Mouse (Mus musculus): ENCODE measurements around the gene Nxn. TPM values are rescaled to one million over a fixed set of nuclear protein-coding genes. Genes with fewer than 3 reads are reported as not detected.

Gene Nxn
- polyA plus RNA-seq, 1 experiment from 2014 or later: 2.6 TPM

DNA sequence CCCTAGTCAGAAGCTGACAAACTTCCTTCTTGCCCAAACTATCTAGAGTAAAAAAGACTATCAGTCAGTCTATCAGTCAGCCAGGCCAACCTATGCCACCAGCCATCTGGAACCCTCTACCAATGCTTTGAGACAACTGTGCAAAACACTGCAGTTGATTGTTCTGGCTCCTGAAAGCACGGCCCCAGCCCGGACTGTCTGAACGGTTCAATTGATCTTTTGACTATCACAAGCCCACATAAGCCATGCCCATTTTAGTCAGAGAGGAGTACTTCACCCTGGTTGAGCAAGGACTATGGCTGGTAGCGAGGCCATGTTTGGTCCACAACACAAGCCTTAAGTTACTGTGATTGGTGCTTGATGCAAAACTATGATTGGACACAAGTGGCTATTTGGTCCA lies 51.4 kb downstream of the Nxn start:
- no peak overlapping the region for H3K4me3 ChIP-seq (ENCODE audit: low read depth, low read length)
- H3K4me1 ChIP-seq (ENCODE audit: insufficient read depth): no peaks in the 10 kb centered on the region
- H3K9ac ChIP-seq (replicated peaks): no peak overlapping the region
- no peak for TF ChIP-seq CTCF (IDR thresholded peaks at IDR 0.05; ENCODE audit: low read depth)
- TF ChIP-seq EP300 (IDR thresholded peaks at IDR 0.05; ENCODE audit: low read depth): no peak
- no peak for DNase-seq
- H3K4me2 ChIP-seq (ENCODE audit: low read depth, low read length): no peak overlapping the region
- H3K27ac ChIP-seq (ENCODE audit: low read depth): no peak overlapping the region
- 83% methylated on average over 4 of the region's 4 CpGs for WGBS (ENCODE audit: insufficient replicate concordance)
- no peaks in the 10 kb centered on the region for H3K9me3 ChIP-seq (ENCODE audit: low read length)
- no peaks in the 10 kb centered on the region for H3K36me3 ChIP-seq (replicated peaks; ENCODE audit: insufficient read depth, low read length)
- no peak for ATAC-seq
- no peaks in the 10 kb centered on the region for H3K27me3 ChIP-seq (ENCODE audit: insufficient read depth, low read length)

DNA sequence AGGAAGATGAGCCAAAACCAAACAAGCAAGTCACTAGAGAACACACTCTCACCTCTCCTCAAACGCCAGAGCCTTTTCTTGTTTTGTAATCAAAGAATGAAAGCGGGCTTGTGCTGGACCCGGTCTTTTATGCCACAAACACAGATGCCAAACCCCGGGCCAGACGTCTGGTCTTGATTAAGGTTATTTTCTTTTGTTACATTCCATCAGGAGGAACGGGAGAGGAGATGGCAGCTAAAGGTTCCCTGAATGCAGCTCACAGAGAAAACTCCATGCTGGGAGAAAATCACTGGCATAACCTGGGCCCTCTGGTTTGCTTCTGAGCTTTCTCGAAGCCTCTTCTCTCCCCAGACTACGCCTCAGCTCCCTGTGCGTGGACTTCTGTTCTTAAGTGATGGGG lies 55.9 kb downstream of the Nxn start:
- DNase-seq: no peak
- WGBS (ENCODE audit: insufficient replicate concordance): 78% methylated on average over 9 of the region's 9 CpGs
- H3K4me1 ChIP-seq (ENCODE audit: insufficient read depth): no peaks in the 10 kb centered on the region
- H3K27me3 ChIP-seq (ENCODE audit: insufficient read depth, low read length): no peaks in the 10 kb centered on the region
- no peak for ATAC-seq
- H3K9me3 ChIP-seq (ENCODE audit: low read length): no peaks in the 10 kb centered on the region
- H3K27ac ChIP-seq (ENCODE audit: low read depth): no peak overlapping the region
- H3K4me3 ChIP-seq (ENCODE audit: low read depth, low read length): no peak overlapping the region
- H3K36me3 ChIP-seq (replicated peaks; ENCODE audit: insufficient read depth, low read length): no peaks in the 10 kb centered on the region
- H3K9ac ChIP-seq (replicated peaks): no peak overlapping the region
- no peak overlapping the region for H3K4me2 ChIP-seq (ENCODE audit: low read depth, low read length)
- TF ChIP-seq CTCF (IDR thresholded peaks at IDR 0.05; ENCODE audit: low read depth) (no peak), EP300 (IDR thresholded peaks at IDR 0.05; ENCODE audit: low read depth) (no peak)

DNA sequence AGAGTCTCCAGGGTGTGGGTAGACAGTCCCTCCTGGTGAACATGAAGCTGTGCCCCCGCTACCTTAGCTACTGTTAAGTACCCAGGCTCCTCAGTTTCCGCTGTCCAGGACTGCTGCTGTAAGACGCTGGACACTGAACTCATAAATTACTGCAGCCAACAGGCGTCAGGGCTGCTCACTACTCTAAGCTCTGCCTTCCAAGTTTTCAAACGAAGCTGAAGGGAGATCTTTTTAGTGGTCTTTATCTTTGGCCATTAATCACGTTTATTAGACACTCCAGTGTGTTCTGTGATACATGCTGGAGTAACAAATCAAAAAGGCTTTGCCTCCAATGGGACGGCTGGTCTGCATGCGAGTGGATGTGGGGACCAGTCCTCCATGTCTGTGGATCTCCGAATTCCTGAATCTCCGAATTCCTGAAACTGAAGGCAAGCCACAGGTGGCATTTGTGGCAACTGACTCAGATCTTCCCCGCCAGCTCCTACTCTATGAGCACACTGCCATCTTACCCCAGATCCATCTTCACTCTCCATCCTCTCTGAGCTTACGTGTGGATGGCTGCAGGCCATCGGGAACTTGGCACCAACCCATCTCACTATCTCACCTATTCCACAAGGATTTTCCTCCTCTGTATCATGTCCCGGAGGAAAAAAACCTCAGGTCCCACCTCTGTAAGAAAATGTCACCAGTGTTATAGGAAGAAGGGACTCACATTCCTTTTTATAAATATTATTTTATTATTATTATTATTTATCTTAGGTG lies 56.9 kb downstream of the Nxn start:
- WGBS (ENCODE audit: insufficient replicate concordance): 73% methylated on average over 14 of the region's 14 CpGs
- no peak for DNase-seq
- ATAC-seq: no peak
- no peaks in the 10 kb centered on the region for H3K9me3 ChIP-seq (ENCODE audit: low read length)
- H3K36me3 ChIP-seq (replicated peaks; ENCODE audit: insufficient read depth, low read length): no peaks in the 10 kb centered on the region
- H3K4me2 ChIP-seq (ENCODE audit: low read depth, low read length): no peak overlapping the region
- TF ChIP-seq CTCF (IDR thresholded peaks at IDR 0.05; ENCODE audit: low read depth): no peak
- TF ChIP-seq EP300 (IDR thresholded peaks at IDR 0.05; ENCODE audit: low read depth): no peak
- H3K27ac ChIP-seq (ENCODE audit: low read depth): no peak overlapping the region
- H3K27me3 ChIP-seq (ENCODE audit: insufficient read depth, low read length): no peaks in the 10 kb centered on the region
- no peak overlapping the region for H3K9ac ChIP-seq (replicated peaks)
- no peak overlapping the region for H3K4me3 ChIP-seq (ENCODE audit: low read depth, low read length)
- no peaks in the 10 kb centered on the region for H3K4me1 ChIP-seq (ENCODE audit: insufficient read depth)

GRCm38 (mm10) chr11:76341163-76341562 lies 57.8 kb downstream of the Nxn start:
- no peak overlapping the region for H3K9ac ChIP-seq (replicated peaks)
- no peaks in the 10 kb centered on the region for H3K9me3 ChIP-seq (ENCODE audit: low read length)
- H3K4me2 ChIP-seq (ENCODE audit: low read depth, low read length): no peak overlapping the region
- ATAC-seq: no peak
- DNase-seq: no peak
- no peaks in the 10 kb centered on the region for H3K4me1 ChIP-seq (ENCODE audit: insufficient read depth)
- H3K27me3 ChIP-seq (ENCODE audit: insufficient read depth, low read length): no peaks in the 10 kb centered on the region
- no peak overlapping the region for H3K27ac ChIP-seq (ENCODE audit: low read depth)
- TF ChIP-seq CTCF (IDR thresholded peaks at IDR 0.05; ENCODE audit: low read depth) (no peak), EP300 (IDR thresholded peaks at IDR 0.05; ENCODE audit: low read depth) (no peak)
- 80% methylated on average over 14 of the region's 14 CpGs for WGBS (ENCODE audit: insufficient replicate concordance)
- H3K36me3 ChIP-seq (replicated peaks; ENCODE audit: insufficient read depth, low read length): no peaks in the 10 kb centered on the region
- H3K4me3 ChIP-seq (ENCODE audit: low read depth, low read length): no peak overlapping the region

GRCm38 (mm10) chr11:76339830-76340229 lies 59.1 kb downstream of the Nxn start:
- Histone ChIP-seq H3K4me1 (ENCODE audit: insufficient read depth) (no peaks in the 10 kb centered on the region), H3K36me3 (replicated peaks; ENCODE audit: insufficient read depth, low read length) (no peaks in the 10 kb centered on the region), H3K27me3 (ENCODE audit: insufficient read depth, low read length) (no peaks in the 10 kb centered on the region), H3K9me3 (ENCODE audit: low read length) (no peaks in the 10 kb centered on the region), H3K27ac (ENCODE audit: low read depth) (no peak overlapping the region), H3K4me3 (ENCODE audit: low read depth, low read length) (no peak overlapping the region), H3K4me2 (ENCODE audit: low read depth, low read length) (no peak overlapping the region), H3K9ac (replicated peaks) (no peak overlapping the region)
- no peak for DNase-seq
- TF ChIP-seq EP300 (IDR thresholded peaks at IDR 0.05; ENCODE audit: low read depth): no peak
- no peak for TF ChIP-seq CTCF (IDR thresholded peaks at IDR 0.05; ENCODE audit: low read depth)
- 58% methylated on average over 5 of the region's 5 CpGs for WGBS (ENCODE audit: insufficient replicate concordance)
- ATAC-seq: no peak

DNA sequence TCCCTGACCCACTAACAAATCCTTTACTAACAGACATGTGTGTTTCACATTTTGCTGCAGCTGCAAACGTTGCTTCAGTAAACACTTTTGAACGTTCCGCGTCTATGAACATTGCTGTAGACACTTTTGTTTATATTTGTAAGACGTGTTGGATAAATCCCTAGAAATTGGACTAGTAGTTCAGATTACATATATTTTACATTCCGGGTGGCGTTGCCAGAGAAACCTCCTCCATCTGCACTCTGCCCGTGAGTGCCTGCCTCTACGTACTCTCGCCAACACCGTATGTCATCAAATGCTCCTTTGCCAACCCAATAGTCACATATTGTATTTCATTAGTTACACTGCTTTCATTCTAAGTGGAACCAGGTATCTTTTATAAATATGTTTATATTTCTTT lies 59.8 kb downstream of the Nxn start:
- Histone ChIP-seq H3K4me2 (ENCODE audit: low read depth, low read length) (no peak overlapping the region), H3K27ac (ENCODE audit: low read depth) (no peak overlapping the region), H3K36me3 (replicated peaks; ENCODE audit: insufficient read depth, low read length) (no peaks in the 10 kb centered on the region), H3K9ac (replicated peaks) (no peak overlapping the region), H3K4me1 (ENCODE audit: insufficient read depth) (no peaks in the 10 kb centered on the region), H3K9me3 (ENCODE audit: low read length) (no peaks in the 10 kb centered on the region), H3K27me3 (ENCODE audit: insufficient read depth, low read length) (no peaks in the 10 kb centered on the region), H3K4me3 (ENCODE audit: low read depth, low read length) (no peak overlapping the region)
- no peak for ATAC-seq
- no peak for DNase-seq
- TF ChIP-seq CTCF (IDR thresholded peaks at IDR 0.05; ENCODE audit: low read depth): no peak
- 83% methylated on average over 11 of the region's 11 CpGs for WGBS (ENCODE audit: insufficient replicate concordance)
